Mouse (Mus musculus) liver, embryonic 13.5 days (tissue): ENCODE measurements around the gene Ski. TPM values are rescaled to one million over a fixed set of nuclear protein-coding genes. Genes with fewer than 3 reads are reported as not detected.
A peak's percentile ranks its signal among the peaks of the same experiment; 100 is the strongest.

Experiments
- ATAC-seq: fragments of 200-750 bp; cut with Nextera tagmentation; 2 replicates; pipeline ENCODE4 v1.8.0; 2017; ENCODE audit warnings: low read depth, mild to moderate bottlenecking, moderate number of reproducible peaks, moderate library complexity
- DNase-seq: peaks from one replicate; pipeline ENCODE4 v3.0.0; 2022
- H3K27ac ChIP-seq: fragments of 300-500 bp; sonication (generic); 2 replicates; pipeline ENCODE4 v1.5.1; 2015; ENCODE audit warnings: moderate library complexity, mild to moderate bottlenecking, inconsistent platforms
- H3K27me3 ChIP-seq: fragments of 300-500 bp; sonication (generic); 2 replicates; pipeline ENCODE4 v1.6.1; 2015; ENCODE audit warnings: mild to moderate bottlenecking, inconsistent platforms
- H3K36me3 ChIP-seq: fragments of 300-500 bp; sonication (generic); 2 replicates; pipeline ENCODE4 v1.6.1; 2015; ENCODE audit warnings: mild to moderate bottlenecking, inconsistent platforms
- H3K4me1 ChIP-seq: fragments of 300-500 bp; sonication (generic); replicated peaks from 2 replicates; pipeline ENCODE4 v1.6.1; 2015; ENCODE audit warnings: inconsistent platforms
- H3K4me2 ChIP-seq: fragments of 300-500 bp; sonication (generic); 2 replicates; pipeline ENCODE4 v1.6.1; 2015; ENCODE audit warnings: inconsistent platforms, mild to moderate bottlenecking, moderate library complexity
- H3K4me3 ChIP-seq: fragments of 300-500 bp; sonication (generic); replicated peaks from 2 replicates; pipeline ENCODE4 v1.5.1; 2015; ENCODE audit warnings: mild to moderate bottlenecking, inconsistent platforms
- H3K9ac ChIP-seq: fragments of 300-500 bp; sonication (generic); 2 replicates; pipeline ENCODE4 v1.6.1; 2015; ENCODE audit warnings: mild to moderate bottlenecking, inconsistent platforms
- H3K9me3 ChIP-seq: fragments of 300-500 bp; sonication (generic); replicated peaks from 2 replicates; pipeline ENCODE4 v1.6.1; 2016; ENCODE audit warnings: inconsistent platforms
- WGBS: fragments of 180-500 bp; shearing (Covaris S2); methylation state at CpG from one replicate; pipeline ENCODE4 v1.1.7; 2015; ENCODE audit not compliant: insufficient replicate concordance; 5-methylcytosine and 5-hydroxymethylcytosine counted together
- polyA plus RNA-seq: library from polyadenylated mRNA; unstranded; fragments of >200 nt; fragmentation: Nextera tagmentation; extraction: Ambion mirVana; gene quantifications from 2 replicates; pipeline ENCODE4 v1.2.1, GENCODE M21; 2015

The Ski gene
- polyA plus RNA-seq, 1 experiment from 2014 or later = 2.4 TPM

DNA sequence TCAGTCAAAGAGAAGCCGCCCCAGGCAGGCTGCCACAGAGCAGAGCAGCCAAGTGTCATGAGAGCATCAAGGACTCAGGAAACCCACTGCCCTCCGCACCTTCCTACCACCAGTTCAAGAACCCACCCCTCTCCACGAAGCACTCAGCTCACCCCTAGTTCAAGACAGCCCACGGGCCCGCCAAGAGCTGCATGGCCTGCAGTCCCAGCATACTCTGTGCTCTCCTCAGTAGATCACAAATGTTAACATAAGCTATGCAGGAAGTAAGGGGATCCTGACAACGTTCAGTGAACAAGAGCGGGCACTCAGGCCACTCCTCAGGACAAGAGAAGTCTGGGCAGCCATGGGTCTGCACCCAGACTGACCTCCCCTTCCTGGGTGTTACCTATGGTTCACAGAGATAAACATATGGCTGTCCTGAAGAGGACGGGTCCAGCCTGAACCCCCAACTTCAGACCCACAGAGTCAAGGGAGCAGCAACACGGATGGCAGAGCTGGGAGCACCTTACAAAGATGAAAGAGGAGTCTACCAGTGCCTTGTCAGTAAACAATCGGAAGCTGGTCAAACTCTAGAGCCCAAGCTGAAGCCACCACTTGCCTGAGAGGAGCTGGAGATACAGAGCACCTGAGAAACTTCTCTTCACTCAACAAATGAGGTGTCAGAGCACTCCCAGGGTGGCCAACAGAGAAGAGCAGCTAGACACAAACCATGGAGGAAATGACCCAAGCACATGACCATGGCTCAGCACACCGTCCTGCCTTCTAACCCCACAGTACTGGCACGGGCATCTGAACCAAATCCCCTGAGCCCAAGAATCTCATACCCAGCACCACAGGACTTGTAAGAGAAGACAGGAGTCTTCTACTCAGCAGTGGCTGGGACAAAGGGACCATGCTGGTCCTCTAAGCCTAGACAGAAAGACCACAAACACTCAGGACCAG is 2.9 kb downstream of the Ski start:
- peak overlapping the region; percentile 56 for H3K9ac ChIP-seq
- no peak overlapping the region for H3K27ac ChIP-seq
- ATAC-seq (no peak), DNase-seq (no peak)
- peak overlapping the region; percentile 89 for H3K4me2 ChIP-seq
- H3K4me3 ChIP-seq = peak overlapping the region; percentile 72
- WGBS = 34% methylated on average over 12 of the region's 12 CpGs
- peaks cover 42% of the 10 kb centered on the region for H3K27me3 ChIP-seq
- H3K4me1 ChIP-seq = peaks cover 88% of the 10 kb centered on the region
- no peaks in the 10 kb centered on the region for H3K9me3 ChIP-seq
- H3K36me3 ChIP-seq = no peaks in the 10 kb centered on the region

DNA sequence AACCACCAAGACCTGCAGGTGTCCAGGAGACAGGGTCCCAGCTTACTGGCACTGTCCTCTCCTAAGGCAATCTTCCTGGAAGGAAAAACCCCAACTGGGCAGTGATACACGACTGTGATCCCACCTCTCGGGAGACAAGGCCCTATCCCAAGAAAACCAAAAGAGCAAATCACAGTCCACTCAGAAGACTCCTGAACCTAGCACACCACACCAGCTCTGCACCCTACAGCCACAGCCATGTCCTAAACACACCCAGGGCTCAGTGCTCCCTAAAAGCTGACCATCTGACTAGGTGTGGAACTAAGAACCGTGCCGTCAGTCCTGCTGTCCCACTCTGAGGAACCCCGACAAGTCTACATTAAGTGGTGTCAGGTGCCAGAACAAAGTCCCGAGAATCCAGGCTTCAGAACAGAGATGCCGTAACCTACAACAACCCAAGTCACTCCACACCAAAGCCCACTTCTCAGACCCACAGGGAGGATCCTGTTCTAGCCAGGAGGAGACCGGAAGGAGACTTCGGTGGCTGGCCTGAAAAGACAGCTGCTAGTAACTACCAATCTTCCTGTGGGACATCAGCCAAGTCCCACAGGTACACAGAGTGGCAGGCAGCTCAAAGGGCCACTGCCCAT is 4.2 kb downstream of the Ski start:
- Histone ChIP-seq H3K4me3 (no peak overlapping the region), H3K9me3 (no peaks in the 10 kb centered on the region), H3K36me3 (no peaks in the 10 kb centered on the region), H3K4me1 (peaks cover 90% of the 10 kb centered on the region), H3K27ac (no peak overlapping the region), H3K4me2 (peak overlapping the region; percentile 89), H3K27me3 (peaks cover 36% of the 10 kb centered on the region), H3K9ac (no peak overlapping the region)
- 72% methylated on average over 9 of the region's 9 CpGs for WGBS
- DNase-seq (no peak), ATAC-seq (no peak)

DNA sequence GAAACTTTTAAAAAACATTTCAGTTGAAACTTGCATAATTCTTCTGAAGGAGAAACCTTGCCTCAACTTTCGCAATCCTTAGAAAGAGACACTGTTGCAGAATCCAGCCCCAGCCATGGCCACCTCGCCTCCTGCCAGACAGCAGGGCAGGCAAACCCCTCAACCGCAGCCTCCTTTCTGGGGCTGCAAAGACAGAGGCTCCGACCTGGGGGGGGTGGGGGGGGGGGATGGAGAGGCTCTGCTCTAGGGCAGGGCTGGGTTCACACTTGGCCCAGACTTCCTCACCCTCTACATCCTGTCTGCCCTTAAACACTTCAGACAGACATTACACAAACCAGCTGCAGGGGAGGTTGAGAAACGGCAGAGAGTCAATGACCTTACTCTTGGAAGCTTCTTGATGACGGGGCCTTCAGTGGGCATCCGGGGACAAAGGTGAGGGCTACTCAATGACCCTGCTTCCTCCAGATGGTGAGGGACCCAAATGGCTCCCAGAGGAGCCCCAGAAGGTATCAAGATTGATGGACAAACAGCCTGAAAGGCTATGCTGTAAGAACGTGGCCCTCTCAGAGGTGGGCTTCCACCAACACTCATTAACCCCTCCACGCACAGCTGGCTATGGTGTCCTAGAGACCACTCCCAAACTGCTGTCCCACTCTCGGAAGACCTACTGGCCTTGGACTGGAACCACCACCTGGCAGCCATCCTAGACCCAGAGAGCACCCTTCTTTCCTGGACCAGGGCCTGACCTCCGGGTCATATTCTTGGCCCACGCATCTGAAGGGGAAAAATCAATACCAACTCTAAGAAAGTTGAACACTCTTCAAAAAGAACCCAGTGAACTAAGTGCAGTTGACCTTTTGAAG is 4.9 kb downstream of the Ski start:
- no peaks in the 10 kb centered on the region for H3K9me3 ChIP-seq
- no peak overlapping the region for H3K27ac ChIP-seq
- 42% methylated on average over 12 of the region's 12 CpGs for WGBS
- peaks cover 34% of the 10 kb centered on the region for H3K27me3 ChIP-seq
- peak overlapping the region; percentile 17; the same call in 1 of the 2 replicates for H3K4me2 ChIP-seq
- peaks cover 93% of the 10 kb centered on the region for H3K4me1 ChIP-seq
- DNase-seq (no peak), ATAC-seq (peak; percentile 20)
- H3K9ac ChIP-seq = no peak overlapping the region
- H3K36me3 ChIP-seq = no peaks in the 10 kb centered on the region
- no peak overlapping the region for H3K4me3 ChIP-seq

DNA sequence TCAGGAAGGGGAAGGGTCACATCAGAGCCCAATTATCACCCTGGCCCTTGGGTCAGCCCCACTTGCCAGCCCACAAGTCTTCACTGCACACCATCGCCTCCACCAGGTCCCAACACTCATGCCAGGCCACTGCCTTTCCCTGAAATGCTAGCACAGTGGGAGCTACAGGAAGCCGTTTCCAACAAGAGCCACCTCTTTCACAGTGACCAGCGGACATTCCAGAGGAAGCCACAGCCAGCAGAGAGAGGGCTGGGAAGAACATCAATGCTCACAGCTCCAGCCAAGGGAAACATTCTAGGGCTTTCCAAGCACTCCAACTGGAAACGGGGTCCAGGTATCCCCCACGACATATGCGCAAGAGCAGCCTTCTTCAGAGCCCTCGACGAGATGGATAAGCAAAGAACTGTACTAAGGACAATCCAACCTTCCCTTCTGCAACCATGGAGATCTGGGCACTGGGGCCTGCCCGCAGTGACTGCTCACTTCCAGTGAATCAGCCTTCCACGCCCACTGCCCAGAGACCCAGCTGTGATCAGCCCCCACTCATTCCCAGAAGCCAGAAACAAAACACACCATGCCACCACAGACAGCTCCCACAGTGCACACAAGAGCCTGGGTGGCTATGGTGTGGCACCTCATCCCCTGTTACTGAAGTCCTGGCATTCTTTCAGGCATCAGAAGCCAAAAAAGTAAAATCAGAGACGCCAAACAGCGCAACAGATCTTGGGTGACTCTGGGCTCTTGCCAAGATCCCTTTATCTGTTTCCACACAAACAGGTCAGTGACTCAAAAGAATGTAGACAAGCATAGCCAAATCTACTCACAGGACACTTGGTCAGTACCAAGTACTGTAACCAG is 6.4 kb downstream of the Ski start:
- Histone ChIP-seq H3K27me3 (peaks cover 20% of the 10 kb centered on the region), H3K4me2 (no peak overlapping the region), H3K4me3 (no peak overlapping the region), H3K9me3 (no peaks in the 10 kb centered on the region), H3K4me1 (peaks cover 80% of the 10 kb centered on the region), H3K36me3 (no peaks in the 10 kb centered on the region; the same call in 1 of the 2 replicates), H3K9ac (no peak overlapping the region), H3K27ac (no peak overlapping the region; the same call in 1 of the 2 replicates)
- ATAC-seq = no peak
- DNase-seq = no peak
- WGBS = 68% methylated on average over 12 of the region's 12 CpGs

DNA sequence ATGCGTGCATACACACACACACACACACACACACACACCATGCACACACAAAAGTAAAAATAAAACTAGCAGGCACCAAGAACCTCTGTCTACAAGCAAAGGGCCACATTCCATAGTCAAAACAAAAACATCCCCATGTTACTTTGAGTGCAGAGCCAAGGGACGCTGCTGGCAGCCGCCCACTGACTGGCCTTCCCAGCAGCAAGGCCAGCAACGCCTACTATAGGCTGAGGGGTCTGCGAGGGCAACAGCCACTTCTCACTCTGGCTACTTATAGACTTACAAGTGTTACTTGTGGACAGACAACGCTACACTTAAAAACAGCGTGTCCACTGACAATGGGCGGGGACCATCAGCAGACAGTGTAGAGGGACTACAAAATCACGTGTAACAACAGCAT is 7.2 kb downstream of the Ski start:
- H3K27me3 ChIP-seq = peaks cover 12% of the 10 kb centered on the region
- no peak for DNase-seq
- H3K4me3 ChIP-seq = no peak overlapping the region
- no peaks in the 10 kb centered on the region for H3K9me3 ChIP-seq
- no peak for ATAC-seq
- no peak overlapping the region for H3K9ac ChIP-seq
- 62% methylated on average over 9 of the region's 9 CpGs for WGBS
- H3K36me3 ChIP-seq = peaks cover 6% of the 10 kb centered on the region; the same call in 1 of the 2 replicates
- H3K4me2 ChIP-seq = no peak overlapping the region
- no peak overlapping the region for H3K27ac ChIP-seq
- H3K4me1 ChIP-seq = peaks cover 72% of the 10 kb centered on the region

DNA sequence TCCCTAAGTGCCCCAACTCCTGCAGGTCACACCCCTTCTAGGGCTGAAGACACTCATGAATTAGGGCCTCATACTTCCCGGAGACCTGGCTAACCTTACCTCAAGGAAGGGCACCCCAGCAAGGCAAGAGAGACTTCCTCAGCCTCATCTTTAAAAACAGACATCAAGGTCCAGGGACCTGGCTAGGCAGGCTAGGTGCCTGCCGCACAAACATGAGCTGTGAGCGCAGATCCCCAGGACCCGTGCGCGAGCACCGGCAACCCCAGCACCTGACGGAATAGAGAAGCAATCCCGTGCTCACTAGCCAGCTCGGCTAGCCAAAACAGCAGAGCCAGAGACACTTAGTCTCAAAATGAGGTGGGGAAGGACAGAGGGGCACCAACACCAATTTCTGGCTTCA is 7.6 kb downstream of the Ski start:
- no peak overlapping the region for H3K4me2 ChIP-seq
- peaks cover 8% of the 10 kb centered on the region for H3K27me3 ChIP-seq
- 80% methylated on average over 10 of the region's 10 CpGs for WGBS
- peaks cover 6% of the 10 kb centered on the region; the same call in 1 of the 2 replicates for H3K36me3 ChIP-seq
- H3K4me3 ChIP-seq = no peak overlapping the region
- DNase-seq = no peak
- peaks cover 67% of the 10 kb centered on the region for H3K4me1 ChIP-seq
- no peak for ATAC-seq
- H3K9ac ChIP-seq = no peak overlapping the region
- no peak overlapping the region for H3K27ac ChIP-seq
- no peaks in the 10 kb centered on the region for H3K9me3 ChIP-seq

DNA sequence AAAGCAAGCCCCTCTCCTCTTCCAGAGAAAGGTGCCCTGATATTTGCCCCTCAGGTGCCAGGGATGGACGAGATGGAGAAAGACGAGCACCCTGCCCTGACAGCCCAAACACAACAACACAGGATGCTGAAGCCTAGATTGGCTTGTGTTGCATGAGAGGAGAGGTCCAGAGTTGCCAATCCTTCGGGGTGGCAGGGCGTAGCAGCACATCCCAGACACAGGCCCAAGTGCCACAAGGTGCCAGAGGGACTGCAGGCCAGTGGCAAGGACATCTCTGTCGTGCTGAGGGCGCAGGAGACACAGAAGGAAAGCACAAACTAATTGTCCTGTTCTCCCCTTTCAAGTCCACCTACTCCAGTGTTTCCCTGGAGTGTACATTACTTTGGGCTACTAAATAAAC is 8.2 kb downstream of the Ski start:
- 71% methylated on average over 6 of the region's 6 CpGs for WGBS
- peaks cover 2% of the 10 kb centered on the region; the same call in 1 of the 2 replicates for H3K27me3 ChIP-seq
- H3K4me2 ChIP-seq = no peak overlapping the region
- H3K36me3 ChIP-seq = peaks cover 6% of the 10 kb centered on the region; the same call in 1 of the 2 replicates
- no peak overlapping the region for H3K9ac ChIP-seq
- H3K9me3 ChIP-seq = no peaks in the 10 kb centered on the region
- ATAC-seq (no peak), DNase-seq (no peak)
- no peak overlapping the region for H3K4me3 ChIP-seq
- H3K4me1 ChIP-seq = peaks cover 67% of the 10 kb centered on the region
- no peak overlapping the region for H3K27ac ChIP-seq

DNA sequence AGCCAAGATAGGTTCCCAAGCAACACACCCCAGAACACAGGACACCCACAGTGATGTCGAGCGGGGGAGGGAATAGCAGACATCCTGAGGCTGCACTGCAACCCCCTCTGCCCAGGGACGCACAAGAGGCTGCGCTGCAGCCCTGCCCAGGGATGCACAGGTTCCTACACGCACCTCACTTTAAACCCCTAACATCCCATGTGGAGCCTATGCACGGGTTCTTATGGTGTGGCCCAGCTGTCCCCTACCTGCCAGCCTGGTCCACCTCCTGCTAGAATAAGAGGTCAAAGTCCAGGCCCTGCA is 8.7 kb downstream of the Ski start:
- H3K36me3 ChIP-seq = peaks cover 6% of the 10 kb centered on the region; the same call in 1 of the 2 replicates
- no peaks in the 10 kb centered on the region for H3K27me3 ChIP-seq
- no peak for DNase-seq
- 67% methylated on average over 6 of the region's 6 CpGs for WGBS
- no peak overlapping the region for H3K27ac ChIP-seq
- peaks cover 67% of the 10 kb centered on the region for H3K4me1 ChIP-seq
- no peak overlapping the region for H3K4me2 ChIP-seq
- H3K9ac ChIP-seq = no peak overlapping the region
- no peak overlapping the region for H3K4me3 ChIP-seq
- no peaks in the 10 kb centered on the region for H3K9me3 ChIP-seq
- peak; percentile 25; the same call in 1 of the 2 replicates for ATAC-seq

DNA sequence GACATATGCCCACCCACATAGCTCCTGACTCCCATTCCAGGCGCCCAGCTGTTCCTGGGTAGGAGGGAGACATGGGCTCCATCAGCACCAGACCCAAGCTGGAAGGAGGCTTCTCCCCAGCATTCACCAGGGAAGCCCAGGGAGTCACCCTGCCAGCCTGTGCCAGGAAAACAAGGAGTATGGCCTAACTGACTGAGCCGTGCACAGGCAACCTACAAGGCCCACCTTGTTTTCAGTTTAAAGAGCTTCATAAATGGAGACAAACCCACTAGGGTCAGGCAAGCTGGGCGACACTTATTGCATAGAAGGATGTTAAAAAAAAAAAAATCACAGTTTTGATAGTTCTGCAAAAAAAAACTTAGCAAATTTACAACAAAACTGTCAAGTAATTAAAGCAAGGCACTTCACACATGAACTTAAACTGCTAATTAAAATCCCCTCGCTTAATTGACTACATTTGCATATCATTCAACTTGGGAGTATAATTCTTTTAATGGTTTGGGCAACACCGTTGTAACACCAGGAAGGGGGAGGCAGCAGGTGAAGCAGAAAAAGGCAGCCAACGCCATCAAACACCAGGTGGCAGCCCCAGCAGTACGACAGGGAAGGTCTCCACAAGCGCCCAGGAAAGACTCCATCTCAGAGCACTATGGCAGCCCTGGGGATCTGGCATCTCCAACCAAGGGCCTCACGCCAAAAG is 9.2 kb downstream of the Ski start:
- Histone ChIP-seq H3K4me1 (peaks cover 67% of the 10 kb centered on the region), H3K27ac (no peak overlapping the region)

DNA sequence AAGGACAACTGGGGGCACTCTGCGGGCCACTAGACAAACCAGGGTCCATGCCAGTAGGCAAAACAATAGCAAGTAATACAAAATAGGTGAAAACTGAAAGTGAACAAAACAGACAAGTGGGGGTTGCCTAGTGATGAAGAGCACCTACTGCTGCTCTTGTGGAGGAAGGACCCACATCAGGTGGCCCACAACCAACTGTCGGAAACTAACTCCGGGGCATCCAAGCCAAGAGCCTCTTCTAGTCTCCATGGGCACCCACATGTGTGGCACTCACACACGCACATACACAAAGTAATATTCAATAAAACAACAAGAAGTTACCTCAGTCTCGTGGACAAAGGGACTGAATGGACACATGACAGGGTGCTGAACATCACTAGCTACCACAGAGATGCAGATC is 12.9 kb downstream of the Ski start:
- no peaks in the 10 kb centered on the region for H3K9me3 ChIP-seq
- H3K27ac ChIP-seq = no peak overlapping the region
- peaks cover 66% of the 10 kb centered on the region for H3K4me1 ChIP-seq
- no peak for ATAC-seq
- H3K27me3 ChIP-seq = no peaks in the 10 kb centered on the region
- H3K36me3 ChIP-seq = peaks cover 6% of the 10 kb centered on the region; the same call in 1 of the 2 replicates
- 74% methylated on average over 5 of the region's 5 CpGs for WGBS
- H3K4me3 ChIP-seq = no peak overlapping the region
- no peak for DNase-seq
- H3K9ac ChIP-seq = no peak overlapping the region
- no peak overlapping the region for H3K4me2 ChIP-seq

More for the DNA sequence above, 9.2 kb downstream of the Ski start:
- DNase-seq (no peak), ATAC-seq (no peak)
- H3K27me3 ChIP-seq = no peaks in the 10 kb centered on the region
- H3K4me3 ChIP-seq = no peak overlapping the region
- no peak overlapping the region for H3K9ac ChIP-seq
- no peak overlapping the region for H3K4me2 ChIP-seq
- WGBS = 66% methylated on average over 9 of the region's 9 CpGs
- peaks cover 6% of the 10 kb centered on the region; the same call in 1 of the 2 replicates for H3K36me3 ChIP-seq
- no peaks in the 10 kb centered on the region for H3K9me3 ChIP-seq
